Mouse (Mus musculus) small intestine, adult 2 months (tissue): ENCODE results near the gene Car1. TPM values are rescaled to one million over a fixed set of nuclear protein-coding genes. Genes with fewer than 3 reads are reported as not detected.
"Not testable (repeated sequence)": the region's sequence is repeated elsewhere in the genome, so short reads cannot be mapped to it uniquely, and the experiment has no call there.

ENCODE experiments used
- H3K27ac ChIP-seq: fragments of 200-500 bp; 2 replicates; pipeline ENCODE4 v1.5.1; 2012; ENCODE audit warnings: low read depth, low read length, control low read depth, inconsistent platforms; ENCODE audit not compliant: insufficient read depth
- H3K27me3 ChIP-seq: fragments of 200-500 bp; 2 replicates; pipeline ENCODE4 v1.6.1; 2012; ENCODE audit warnings: mild to moderate bottlenecking, moderate library complexity, low read length, inconsistent platforms; ENCODE audit not compliant: control insufficient read depth, insufficient read depth
- H3K36me3 ChIP-seq: fragments of 200-500 bp; 2 replicates; pipeline ENCODE4 v1.6.1; 2012; ENCODE audit warnings: mild to moderate bottlenecking, low read length, control low read depth, inconsistent platforms; ENCODE audit not compliant: control insufficient read depth, insufficient read depth
- H3K4me1 ChIP-seq: fragments of 200-500 bp; 2 replicates; pipeline ENCODE4 v1.6.1; 2012; ENCODE audit warnings: low read length, inconsistent platforms, mixed read lengths; ENCODE audit not compliant: control insufficient read depth, insufficient read depth, insufficient read length
- H3K4me3 ChIP-seq: fragments of 200-500 bp; 2 replicates; pipeline ENCODE4 v1.5.1; 2012; ENCODE audit warnings: low read depth, mild to moderate bottlenecking, control low read depth, inconsistent platforms, low read length, moderate library complexity
- CTCF ChIP-seq: fragments of 200-500 bp; IDR thresholded peaks from 2 replicates; pipeline ENCODE4 v1.5.1; 2012; ENCODE audit warnings: low read depth, mild to moderate bottlenecking, control low read depth, inconsistent platforms, low read length, moderate library complexity, mixed read lengths; ENCODE audit not compliant: insufficient replicate concordance, insufficient read length; ENCODE audit errors: extremely low read depth
- POLR2A ChIP-seq: fragments of 200-500 bp; IDR thresholded peaks from 2 replicates; pipeline ENCODE4 v1.6.1; 2012; ENCODE audit warnings: low read depth, mild to moderate bottlenecking, control low read depth, inconsistent platforms, low read length, moderate library complexity
- WGBS: fragments of 180-500 bp; shearing (Covaris S2); methylation state at CpG from one replicate; pipeline ENCODE4 v1.1.7; 2018; 5-methylcytosine and 5-hydroxymethylcytosine counted together
- polyA plus RNA-seq: library from polyadenylated mRNA; depleted of rRNA; stranded (reverse); fragments of >200 nt; gene quantifications from 2 replicates; pipeline ENCODE4 v1.2.3, GENCODE M21; 2012; rRNA removed

The Car1 gene
- polyA plus RNA-seq, 1 experiment: not detected

DNA sequence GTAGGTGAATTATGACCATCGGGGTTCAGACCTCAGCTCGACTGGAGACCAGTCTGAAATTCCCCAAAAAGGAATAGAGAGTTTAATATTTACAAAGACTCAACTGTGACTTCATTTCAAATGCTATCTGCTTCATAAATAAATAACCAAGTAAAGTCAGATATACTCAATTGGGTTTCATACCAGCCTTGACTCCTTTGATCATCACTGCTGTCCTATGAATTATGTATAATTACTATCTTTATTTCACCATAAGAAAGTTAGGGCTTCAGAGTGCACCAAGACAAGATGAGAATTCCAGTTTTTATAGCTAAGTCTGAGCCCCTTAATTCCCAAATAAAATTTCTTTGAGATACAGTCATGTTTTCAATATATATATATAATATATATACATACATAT, 69.9 kb downstream of the Car1 start:
- Histone ChIP-seq H3K27ac (no peak overlapping the region), H3K27me3 (no peaks in the 10 kb centered on the region), H3K36me3 (no peaks in the 10 kb centered on the region), H3K4me1 (no peaks in the 10 kb centered on the region), H3K4me3 (no peak overlapping the region)
- TF ChIP-seq CTCF (no peak), POLR2A (no peak)
- WGBS: 56% methylated on average over 2 of the region's 2 CpGs

GRCm38 (mm10) chr3:14727496-14727895, 80.7 kb downstream of the Car1 start:
- H3K27me3 ChIP-seq, H3K4me3 ChIP-seq, H3K4me1 ChIP-seq, H3K27ac ChIP-seq, H3K36me3 ChIP-seq: not testable (repeated sequence)
- 82% methylated on average over 1 of the region's 1 CpGs for WGBS

- H3K27ac ChIP-seq, H3K27me3 ChIP-seq, H3K4me3 ChIP-seq, H3K4me1 ChIP-seq, H3K36me3 ChIP-seq: not testable (repeated sequence)
Measured at GRCm38 (mm10) chr3:14725462-14725861, 82.7 kb downstream of the Car1 start.

Other genes starting within 250 kb of the Car1 start
- gene 1810022K09Rik, start 197.1 kb downstream of the Car1 start, polyA plus RNA-seq: 0.23 and 0.55 TPM in 2 replicates
- 4.8 and 14.1 TPM in 2 replicates for gene Car13, start 166.6 kb downstream of the Car1 start, polyA plus RNA-seq
- 5.3 and 14.6 TPM in 2 replicates for gene Car3, start 55.1 kb upstream of the Car1 start, polyA plus RNA-seq
- gene Car2, start 77.9 kb upstream of the Car1 start, polyA plus RNA-seq: 23.6 and 721 TPM in 2 replicates